Mouse (Mus musculus) liver, embryonic 12.5 days (tissue): ENCODE data around the gene Adad2. TPM values are rescaled to one million over a fixed set of nuclear protein-coding genes. Genes with fewer than 3 reads are reported as not detected.

Experiments
- ATAC-seq: fragments of 200-750 bp; cut with Nextera tagmentation; 2 replicates; pipeline ENCODE4 v1.8.0; 2017; ENCODE audit warnings: moderate number of reproducible peaks, mild to moderate bottlenecking, moderate library complexity
- H3K27ac ChIP-seq: fragments of 300-500 bp; sonication (generic); 2 replicates; pipeline ENCODE4 v1.5.1; 2016; ENCODE audit warnings: mild to moderate bottlenecking
- H3K27me3 ChIP-seq: fragments of 300-500 bp; sonication (generic); replicated peaks from 2 replicates; pipeline ENCODE4 v1.6.1; 2016; ENCODE audit warnings: mild to moderate bottlenecking, moderate library complexity
- H3K36me3 ChIP-seq: fragments of 300-500 bp; sonication (generic); 2 replicates; pipeline ENCODE4 v1.6.1; 2016; ENCODE audit warnings: mild to moderate bottlenecking, moderate library complexity
- H3K4me1 ChIP-seq: fragments of 300-500 bp; sonication (generic); 2 replicates; pipeline ENCODE4 v1.6.1; 2016
- H3K4me2 ChIP-seq: fragments of 300-500 bp; sonication (generic); 2 replicates; pipeline ENCODE4 v1.6.1; 2016; ENCODE audit warnings: mild to moderate bottlenecking, moderate library complexity
- H3K4me3 ChIP-seq: fragments of 300-500 bp; sonication (generic); 2 replicates; pipeline ENCODE4 v1.5.1; 2016; ENCODE audit warnings: mild to moderate bottlenecking, moderate library complexity
- H3K9ac ChIP-seq: fragments of 300-500 bp; sonication (generic); 2 replicates; pipeline ENCODE4 v1.6.1; 2016; ENCODE audit warnings: mild to moderate bottlenecking, moderate library complexity
- H3K9me3 ChIP-seq: fragments of 300-500 bp; sonication (generic); replicated peaks from 2 replicates; pipeline ENCODE4 v1.6.1; 2016; ENCODE audit warnings: mild to moderate bottlenecking, moderate library complexity
- WGBS: fragments of 180-500 bp; shearing (Covaris S2); methylation state at CpG from one replicate; pipeline ENCODE4 v1.1.7; 2016; ENCODE audit not compliant: insufficient replicate concordance; 5-methylcytosine and 5-hydroxymethylcytosine counted together
- polyA plus RNA-seq: library from polyadenylated mRNA; unstranded; fragments of >200 nt; fragmentation: Nextera tagmentation; extraction: Ambion mirVana; gene quantifications from 2 replicates; pipeline ENCODE4 v1.2.1, GENCODE M21; 2016

Adad2 gene
- 0.08 TPM in 1 of 2 replicates, not detected in the other for polyA plus RNA-seq

GRCm38 (mm10) chr8:119612471-119612870 is at the start of gene Adad2:
Gene Adad2 (plus strand): TSS chr8:119612747.
- Histone ChIP-seq H3K9me3 (peaks cover 13% of the 10 kb centered on the region), H3K27me3 (peaks cover 38% of the 10 kb centered on the region), H3K4me1 (no peaks in the 10 kb centered on the region), H3K4me2 (no peak within 1 kb of the TSS), H3K27ac (no peak within 1 kb of the TSS), H3K9ac (no peak within 1 kb of the TSS), H3K4me3 (no peak within 1 kb of the TSS), H3K36me3 (no peaks in the 10 kb centered on the region)
- 57% methylated on average over 26 of the region's 26 CpGs for WGBS
- no peak for ATAC-seq

- H3K27ac ChIP-seq: no peak overlapping the region
- ATAC-seq: no peak
- H3K36me3 ChIP-seq: peaks cover 62% of the 10 kb centered on the region
Measured at GRCm38 (mm10) chr8:119563849-119564251, 48.7 kb upstream of the Adad2 start.

DNA sequence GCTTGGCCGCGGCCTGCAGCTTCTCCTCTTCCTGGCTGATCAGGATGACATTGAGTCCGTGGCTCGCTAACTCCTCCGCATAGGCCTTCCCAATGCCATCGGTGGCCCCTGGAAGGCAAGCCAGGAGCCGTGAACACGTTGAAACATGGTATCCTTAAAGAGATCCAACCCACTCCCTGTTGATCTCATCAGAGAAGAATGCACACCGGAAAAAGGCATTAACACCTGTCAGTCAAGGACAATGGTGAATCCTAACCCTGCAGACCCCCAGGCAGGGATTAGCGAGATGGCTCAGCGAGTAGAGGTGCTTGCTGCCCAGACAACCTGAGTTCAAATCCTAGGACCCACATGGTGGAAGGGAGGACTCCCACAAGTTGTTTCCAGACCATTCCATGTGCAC is 46.2 kb upstream of the Adad2 start:
- 81% methylated on average over 11 of the region's 11 CpGs for WGBS
- ATAC-seq: no peak

More at GRCm38 (mm10) chr8:119563849-119564251, 48.7 kb upstream of the Adad2 start:
- no peak overlapping the region for H3K4me3 ChIP-seq
- 87% methylated on average over 14 of the region's 14 CpGs for WGBS
- peaks cover 7% of the 10 kb centered on the region for H3K4me1 ChIP-seq
- no peaks in the 10 kb centered on the region for H3K9me3 ChIP-seq
- H3K9ac ChIP-seq: no peak overlapping the region
- H3K4me2 ChIP-seq: no peak overlapping the region
- H3K27me3 ChIP-seq: no peaks in the 10 kb centered on the region

GRCm38 (mm10) chr8:119568251-119568650 is 44.3 kb upstream of the Adad2 start:
- no peak for ATAC-seq
- no peaks in the 10 kb centered on the region for H3K27me3 ChIP-seq
- WGBS: 79% methylated on average over 9 of the region's 9 CpGs

More for the DNA sequence above, 46.2 kb upstream of the Adad2 start:
- peaks cover 19% of the 10 kb centered on the region for H3K4me1 ChIP-seq
- no peaks in the 10 kb centered on the region for H3K27me3 ChIP-seq
- peaks cover 62% of the 10 kb centered on the region for H3K36me3 ChIP-seq
- H3K9me3 ChIP-seq: no peaks in the 10 kb centered on the region
- no peak overlapping the region for H3K4me3 ChIP-seq
- no peak overlapping the region for H3K4me2 ChIP-seq
- H3K9ac ChIP-seq: no peak overlapping the region
- H3K27ac ChIP-seq: no peak overlapping the region

GRCm38 (mm10) chr8:119568951-119569350 is 43.6 kb upstream of the Adad2 start:
- 76% methylated on average over 7 of the region's 7 CpGs for WGBS
- Histone ChIP-seq H3K9ac (no peak overlapping the region), H3K4me1 (peaks cover 43% of the 10 kb centered on the region), H3K4me2 (no peak overlapping the region), H3K4me3 (no peak overlapping the region), H3K36me3 (peaks cover 38% of the 10 kb centered on the region), H3K27me3 (no peaks in the 10 kb centered on the region), H3K9me3 (no peaks in the 10 kb centered on the region), H3K27ac (no peak overlapping the region)
- no peak for ATAC-seq

More at GRCm38 (mm10) chr8:119568251-119568650, 44.3 kb upstream of the Adad2 start:
- Histone ChIP-seq H3K4me1 (peaks cover 36% of the 10 kb centered on the region), H3K4me2 (no peak overlapping the region), H3K4me3 (no peak overlapping the region), H3K9ac (no peak overlapping the region), H3K27ac (no peak overlapping the region), H3K9me3 (no peaks in the 10 kb centered on the region), H3K36me3 (peaks cover 45% of the 10 kb centered on the region)

GRCm38 (mm10) chr8:119569881-119570280 is 42.7 kb upstream of the Adad2 start:
- 57% methylated on average over 4 of the region's 4 CpGs for WGBS
- Histone ChIP-seq H3K9ac (no peak overlapping the region), H3K4me1 (peaks cover 50% of the 10 kb centered on the region), H3K4me3 (no peak overlapping the region), H3K9me3 (no peaks in the 10 kb centered on the region), H3K4me2 (no peak overlapping the region), H3K27ac (no peak overlapping the region), H3K27me3 (no peaks in the 10 kb centered on the region), H3K36me3 (peaks cover 30% of the 10 kb centered on the region)
- ATAC-seq: no peak

DNA sequence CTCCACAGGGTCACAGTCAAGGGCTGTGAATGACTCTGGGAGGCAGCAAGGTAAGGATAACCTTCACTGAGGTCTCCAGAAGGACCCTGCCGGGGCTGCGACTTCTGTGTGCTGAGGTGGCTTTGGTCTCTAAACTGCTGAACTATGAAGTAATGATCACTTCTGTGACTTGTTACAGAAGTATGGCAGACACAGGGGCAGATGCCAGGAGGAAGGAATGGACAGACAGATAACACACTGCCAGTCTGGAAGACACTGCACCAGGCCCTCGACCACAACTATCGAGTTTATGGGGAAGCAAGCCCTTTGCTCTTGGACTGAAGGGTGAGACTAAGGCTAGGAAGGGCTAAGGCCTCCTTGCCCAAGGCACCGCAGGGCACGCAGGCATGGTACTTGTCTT is 41.4 kb upstream of the Adad2 start:
- Histone ChIP-seq H3K4me1 (peaks cover 60% of the 10 kb centered on the region), H3K36me3 (peaks cover 18% of the 10 kb centered on the region), H3K9me3 (no peaks in the 10 kb centered on the region), H3K4me2 (no peak overlapping the region), H3K27ac (no peak overlapping the region), H3K27me3 (peaks cover 6% of the 10 kb centered on the region), H3K4me3 (no peak overlapping the region), H3K9ac (no peak overlapping the region)
- WGBS: 61% methylated on average over 6 of the region's 6 CpGs
- no peak for ATAC-seq

- 79% methylated on average over 4 of the region's 4 CpGs for WGBS
- Histone ChIP-seq H3K4me1 (peaks cover 62% of the 10 kb centered on the region), H3K9ac (no peak overlapping the region), H3K27ac (no peak overlapping the region), H3K36me3 (peaks cover 5% of the 10 kb centered on the region), H3K9me3 (no peaks in the 10 kb centered on the region), H3K4me2 (no peak overlapping the region), H3K27me3 (peaks cover 18% of the 10 kb centered on the region), H3K4me3 (no peak overlapping the region)
- no peak for ATAC-seq
Measured at GRCm38 (mm10) chr8:119572411-119572810, 40.1 kb upstream of the Adad2 start.

DNA sequence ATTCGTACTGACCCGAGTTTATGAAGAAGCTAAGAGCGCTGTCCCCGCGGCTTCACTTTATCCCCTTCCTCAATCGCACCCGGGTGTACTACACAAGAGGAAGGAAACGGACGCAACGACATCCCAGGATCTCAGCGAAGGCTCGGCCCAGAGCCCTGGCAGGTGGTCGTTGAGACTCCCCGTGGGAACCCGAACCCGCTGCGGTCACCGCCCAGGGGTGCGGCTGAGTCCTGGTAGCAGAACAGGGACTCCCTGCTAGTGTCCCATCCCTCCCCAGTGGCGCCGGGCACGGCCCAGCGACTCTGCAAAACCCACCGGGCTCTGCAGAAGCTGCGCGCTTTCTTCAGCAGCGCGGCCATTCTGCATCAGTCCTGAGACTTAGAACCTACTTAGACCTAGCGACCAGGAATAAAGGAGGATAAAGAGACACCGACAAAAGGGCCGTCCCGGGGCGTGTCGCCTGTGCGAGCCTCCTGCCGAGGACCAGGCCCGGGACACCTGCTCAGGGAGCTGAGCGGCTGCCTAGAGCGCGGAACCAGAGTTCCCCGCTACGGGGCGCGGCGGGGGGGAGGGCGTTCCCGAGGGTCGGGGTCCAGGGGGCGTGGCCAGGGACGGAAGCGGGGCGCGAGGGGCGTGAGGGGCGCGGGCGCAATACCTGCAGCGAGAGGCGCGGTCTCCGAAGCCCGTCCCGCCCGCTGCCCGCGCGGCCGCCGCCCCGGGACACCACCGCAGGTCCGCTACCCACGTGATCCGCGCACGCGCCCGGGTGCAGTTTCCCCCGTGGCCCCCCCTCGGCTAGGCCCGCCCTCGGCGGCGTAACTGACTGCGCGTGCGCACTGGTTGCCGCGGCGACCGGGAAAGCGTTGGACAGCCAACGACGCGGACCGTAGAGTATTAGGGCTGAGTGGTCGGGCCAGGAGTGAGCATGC is 37.8 kb upstream of the Adad2 start, which contains the start of the genes Hsdl1 and Dnaaf1:
Hsdl1 (minus strand) TSS at position 747 of the 929 bp plus-strand sequence.
Dnaaf1 (plus strand) TSS at position 799 of the 929 bp plus-strand sequence.
- no peaks in the 10 kb centered on the region for H3K9me3 ChIP-seq
- H3K27me3 ChIP-seq: peaks cover 22% of the 10 kb centered on the region
- H3K27ac ChIP-seq: peak within 1 kb of the TSS; percentile 79
- no peaks in the 10 kb centered on the region for H3K36me3 ChIP-seq
- peak within 1 kb of the TSS; percentile 97 for H3K4me2 ChIP-seq
- H3K9ac ChIP-seq: peak within 1 kb of the TSS; percentile 84
- H3K4me1 ChIP-seq: peaks cover 73% of the 10 kb centered on the region
- WGBS: under 1% methylated on average over 75 of the region's 97 CpGs
- H3K4me3 ChIP-seq: peak within 1 kb of the TSS; percentile 85
- peak; percentile 88 for ATAC-seq

GRCm38 (mm10) chr8:119575366-119575726 is 37.2 kb upstream of the Adad2 start:
- Histone ChIP-seq H3K36me3 (no peaks in the 10 kb centered on the region), H3K27me3 (peaks cover 22% of the 10 kb centered on the region), H3K9me3 (no peaks in the 10 kb centered on the region), H3K4me2 (peak overlapping the region; percentile 97), H3K9ac (peak overlapping the region; percentile 84), H3K4me1 (peaks cover 73% of the 10 kb centered on the region), H3K4me3 (peak overlapping the region; percentile 85), H3K27ac (no peak overlapping the region)
- 1% methylated on average over 16 of the region's 16 CpGs for WGBS
- no peak for ATAC-seq

DNA sequence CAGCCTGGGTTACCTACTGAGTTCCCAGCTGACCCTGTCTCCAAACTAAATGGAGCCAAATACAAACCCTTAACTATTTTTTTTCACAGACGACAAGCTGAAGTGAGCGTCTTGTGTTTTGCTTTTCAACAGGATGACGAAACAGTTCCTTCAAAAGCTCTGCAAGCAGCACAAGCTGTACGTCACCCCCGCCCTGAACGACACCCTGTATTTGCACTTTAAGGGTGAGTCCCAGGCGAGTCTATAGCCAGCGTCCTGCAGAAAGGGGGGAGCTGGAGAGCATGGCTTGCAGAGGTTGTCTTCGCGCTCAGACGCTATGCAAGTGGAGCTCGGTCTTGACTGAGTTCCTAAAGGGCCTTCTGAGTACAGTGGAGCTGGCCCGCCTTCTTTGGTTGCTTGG is 33.5 kb upstream of the Adad2 start:
- peaks cover 67% of the 10 kb centered on the region for H3K4me1 ChIP-seq
- 48% methylated on average over 13 of the region's 13 CpGs for WGBS
- H3K27ac ChIP-seq: no peak overlapping the region

GRCm38 (mm10) chr8:119580441-119581161 is 31.9 kb upstream of the Adad2 start:
- no peaks in the 10 kb centered on the region for H3K36me3 ChIP-seq
- peak overlapping the region; percentile 49 for H3K4me2 ChIP-seq
- WGBS: 42% methylated on average over 5 of the region's 5 CpGs
- peak; percentile 73 for ATAC-seq
- no peaks in the 10 kb centered on the region for H3K9me3 ChIP-seq
- peak overlapping the region; percentile 33; the same call in 1 of the 2 replicates for H3K9ac ChIP-seq
- H3K27me3 ChIP-seq: peaks cover 21% of the 10 kb centered on the region
- no peak overlapping the region for H3K4me3 ChIP-seq
- H3K27ac ChIP-seq: peak overlapping the region; percentile 66
- peaks cover 71% of the 10 kb centered on the region for H3K4me1 ChIP-seq

More for the DNA sequence above, 33.5 kb upstream of the Adad2 start:
- Histone ChIP-seq H3K4me3 (no peak overlapping the region), H3K36me3 (no peaks in the 10 kb centered on the region), H3K9me3 (no peaks in the 10 kb centered on the region), H3K4me2 (no peak overlapping the region), H3K27me3 (peaks cover 22% of the 10 kb centered on the region), H3K9ac (no peak overlapping the region)
- no peak for ATAC-seq
